Mouse (Mus musculus): ENCODE results near the gene Galnt10.

DNA sequence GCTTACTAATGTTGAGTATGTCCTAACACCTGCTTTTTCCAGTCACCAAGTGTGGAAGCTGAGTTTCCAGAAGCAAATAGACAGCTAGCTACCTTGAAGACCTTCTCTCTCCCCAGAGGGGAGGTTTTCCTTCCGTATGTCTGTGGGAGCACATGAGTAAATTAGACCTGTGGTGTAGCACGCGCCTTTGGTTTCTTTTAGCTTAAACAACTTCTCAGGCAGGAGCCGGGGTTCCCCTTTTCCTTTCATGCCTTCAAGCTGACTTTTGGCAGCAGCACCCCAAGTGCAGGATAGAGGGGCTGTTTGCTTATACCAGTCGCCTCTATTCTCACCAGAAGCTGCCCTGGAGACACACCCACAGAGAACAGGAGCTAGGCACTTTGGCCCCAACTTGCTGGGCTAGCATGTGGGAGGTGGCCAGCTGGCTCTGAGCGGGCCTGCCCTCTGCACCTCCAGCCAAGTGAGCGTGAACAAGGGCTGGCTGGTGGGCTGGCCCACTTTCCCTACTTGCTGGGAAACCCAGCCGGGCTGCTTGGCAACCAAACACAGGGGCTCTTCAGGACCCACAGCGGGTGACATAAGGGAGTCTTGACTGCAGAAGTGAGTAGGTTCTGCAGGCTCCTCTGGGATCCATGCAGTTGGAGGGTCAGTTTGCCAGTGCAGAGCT lies 82.2 kb downstream of the Galnt10 start:
- TF ChIP-seq CTCF (IDR thresholded peaks at IDR 0.05) = no peak
- no peak for TF ChIP-seq POLR2A (IDR thresholded peaks at IDR 0.05; ENCODE audit: insufficient read depth, low read depth, low read length)
- TF ChIP-seq EP300 (IDR thresholded peaks at IDR 0.05; ENCODE audit: insufficient read depth, low read depth, low read length) = no peak

All from heart, adult 2 months (tissue).